Mouse (Mus musculus) limb, embryonic 14.5 days (tissue): ENCODE results near the gene Atp5h. TPM values are rescaled to one million over a fixed set of nuclear protein-coding genes. Genes with fewer than 3 reads are reported as not detected.

ENCODE experiments used
- ATAC-seq: fragments of 200-750 bp; cut with Nextera tagmentation; 2 replicates; pipeline ENCODE4 v1.8.0; 2017; ENCODE audit warnings: low read depth, moderate number of reproducible peaks, moderate TSS enrichment; ENCODE audit not compliant: low FRiP score
- DNase-seq: peaks from one replicate; pipeline ENCODE4 v3.0.0-alpha.2; 2015; ENCODE audit warnings: low spot score
- H3K27ac ChIP-seq: fragments of 300-500 bp; sonication (generic); replicated peaks from 2 replicates; pipeline ENCODE4 v1.5.1; 2014; ENCODE audit warnings: low read depth, mild to moderate bottlenecking, low read length, moderate library complexity, mixed read lengths
- H3K27me3 ChIP-seq: fragments of 300-500 bp; sonication (generic); 2 replicates; pipeline ENCODE4 v1.6.1; 2014; ENCODE audit warnings: low read length, mixed read lengths; ENCODE audit not compliant: control insufficient read depth, insufficient read depth
- H3K36me3 ChIP-seq: fragments of 300-500 bp; sonication (generic); 2 replicates; pipeline ENCODE4 v1.6.1; 2014; ENCODE audit warnings: mild to moderate bottlenecking, low read length, moderate library complexity, mixed read lengths; ENCODE audit not compliant: control insufficient read depth, insufficient read depth
- H3K4me1 ChIP-seq: fragments of 300-500 bp; sonication (generic); 2 replicates; pipeline ENCODE4 v1.6.1; 2014; ENCODE audit warnings: antibody characterized with exemption, low read length, mixed read lengths; ENCODE audit not compliant: control insufficient read depth, insufficient read depth
- H3K4me2 ChIP-seq: fragments of 300-500 bp; sonication (generic); replicated peaks from 2 replicates; pipeline ENCODE4 v1.6.1; 2014; ENCODE audit warnings: low read depth, mild to moderate bottlenecking, low read length, moderate library complexity; ENCODE audit not compliant: severe bottlenecking
- H3K4me3 ChIP-seq: fragments of 300-500 bp; sonication (generic); replicated peaks from 2 replicates; pipeline ENCODE4 v1.5.1; 2014; ENCODE audit warnings: low read length
- H3K9ac ChIP-seq: fragments of 300-500 bp; sonication (generic); 2 replicates; pipeline ENCODE4 v1.6.1; 2014; ENCODE audit warnings: mild to moderate bottlenecking, low read depth, low read length, moderate library complexity; ENCODE audit not compliant: severe bottlenecking
- H3K9me3 ChIP-seq: fragments of 300-500 bp; sonication (generic); 2 replicates; pipeline ENCODE4 v1.6.1; 2016; ENCODE audit warnings: low read length; ENCODE audit not compliant: control insufficient read depth
- POLR2A ChIP-seq: fragments of 200-500 bp; IDR thresholded peaks from 2 replicates; pipeline ENCODE4 v1.8.0; 2012; ENCODE audit warnings: inconsistent platforms, mild to moderate bottlenecking, moderate library complexity, borderline replicate concordance; ENCODE audit not compliant: insufficient read depth, insufficient read length; ENCODE audit errors: extremely low read depth
- WGBS: fragments of 180-500 bp; shearing (Covaris S2); extraction: QIAGEN DNeasy Blood & Tissue Kit; methylation state at CpG from one replicate; pipeline ENCODE4 v1.1.7; 2014; 5-methylcytosine and 5-hydroxymethylcytosine counted together
- polyA plus RNA-seq, 2 experiments: library from polyadenylated mRNA; depleted of rRNA in 1 of 2; stranded (reverse) in 1 of 2; unstranded in 1 of 2; fragments of >200 nt; fragmentation: Nextera tagmentation in 1 of 2; extraction: Ambion mirVana in 1 of 2; gene quantifications; 2 replicates each; pipeline versions ENCODE4 v1.2.1 to v1.2.3; 2012 to 2014

Gene Atp5h
- polyA plus RNA-seq, 2 experiments = 427 to 933 TPM

DNA sequence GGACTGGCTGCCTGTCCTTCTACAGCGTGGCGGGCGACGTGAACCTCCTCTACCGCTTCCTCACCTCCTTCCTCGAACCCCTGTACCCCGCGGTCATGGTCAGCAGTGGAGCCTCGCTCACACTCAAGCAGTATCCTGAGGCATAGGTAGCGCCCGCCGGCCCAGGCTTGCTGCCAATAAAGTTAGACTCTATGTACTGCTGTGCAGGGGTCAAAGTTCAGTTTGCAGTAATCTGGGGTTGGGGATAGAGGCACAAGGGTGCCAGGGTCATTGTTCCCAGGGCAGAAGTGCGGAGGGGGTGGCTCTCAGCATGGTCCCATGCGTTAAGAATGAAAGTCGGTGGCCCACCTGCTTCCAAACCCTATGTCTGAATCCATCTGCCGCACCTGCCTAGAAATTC is 28.3 kb upstream of the Atp5h start:
- no peaks in the 10 kb centered on the region for H3K36me3 ChIP-seq
- no peak overlapping the region for H3K4me3 ChIP-seq
- no peak overlapping the region for H3K4me2 ChIP-seq
- 0 out of 2 replicates have a peak, but pooled peaks cover 2% of the 10 kb centered on the region for H3K4me1 ChIP-seq
- no peaks in the 10 kb centered on the region for H3K27me3 ChIP-seq
- H3K9me3 ChIP-seq = no peaks in the 10 kb centered on the region
- TF ChIP-seq POLR2A = no peak
- DNase-seq (no peak), ATAC-seq (no peak)
- no peak overlapping the region for H3K9ac ChIP-seq
- no peak overlapping the region for H3K27ac ChIP-seq
- 85% methylated on average over 16 of the region's 16 CpGs for WGBS

DNA sequence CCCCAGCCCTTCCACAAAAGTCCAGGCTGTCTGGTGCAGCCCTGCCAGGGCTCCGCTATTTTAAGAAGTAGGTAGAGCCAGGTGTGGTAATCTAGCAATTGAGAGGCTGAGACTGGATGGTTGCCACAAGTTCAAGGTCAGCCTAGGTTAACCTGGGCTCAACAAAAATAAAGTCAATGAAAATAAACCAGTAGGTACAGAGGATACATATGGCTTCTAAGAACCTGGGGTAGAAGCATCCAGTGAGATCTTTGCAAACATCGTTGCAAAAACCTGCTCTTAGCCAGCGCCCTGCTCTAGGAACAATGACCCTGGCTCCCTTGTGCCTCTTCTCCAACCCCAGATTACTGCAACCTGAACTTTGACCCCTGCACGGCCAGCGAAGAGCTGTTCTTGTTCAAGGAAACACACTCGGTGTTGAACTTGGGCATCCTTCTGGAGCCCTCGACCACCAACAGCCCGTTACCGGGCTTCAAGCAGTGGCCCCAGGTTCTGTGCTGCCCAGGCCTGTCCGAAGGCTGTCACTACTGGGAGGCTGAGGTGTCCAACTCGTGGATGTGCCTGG is 27.6 kb upstream of the Atp5h start:
- Histone ChIP-seq H3K4me3 (no peak overlapping the region), H3K36me3 (no peaks in the 10 kb centered on the region), H3K27ac (no peak overlapping the region), H3K9ac (no peak overlapping the region), H3K4me2 (no peak overlapping the region), H3K4me1 (0 out of 2 replicates have a peak, but pooled peaks cover 2% of the 10 kb centered on the region), H3K27me3 (no peaks in the 10 kb centered on the region), H3K9me3 (no peaks in the 10 kb centered on the region)
- no peak for DNase-seq
- 90% methylated on average over 11 of the region's 11 CpGs for WGBS
- ATAC-seq = no peak
- TF ChIP-seq POLR2A = no peak

DNA sequence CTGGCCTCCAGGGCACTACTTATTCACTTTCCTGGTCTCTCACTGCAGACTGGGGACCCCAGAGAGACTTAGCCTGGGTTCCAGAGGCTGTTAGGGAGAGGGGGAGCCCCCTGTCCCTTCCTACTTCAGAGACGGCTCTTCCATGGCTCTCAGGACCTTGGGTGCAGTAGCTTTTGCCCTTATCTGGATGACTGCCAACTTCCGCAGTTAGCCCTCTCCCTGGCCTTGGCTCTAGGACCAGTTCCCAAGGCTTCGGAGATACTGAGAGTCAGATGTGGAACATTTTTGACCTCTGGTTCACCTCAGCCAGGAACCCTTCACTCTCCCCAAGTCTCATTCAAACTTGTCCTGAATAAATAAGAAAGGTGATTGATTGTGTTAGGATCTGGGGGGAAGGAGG is 27.1 kb upstream of the Atp5h start:
- no peak overlapping the region for H3K4me3 ChIP-seq
- H3K36me3 ChIP-seq = no peaks in the 10 kb centered on the region
- ATAC-seq = no peak
- no peak overlapping the region for H3K27ac ChIP-seq
- H3K4me2 ChIP-seq = no peak overlapping the region
- no peak for DNase-seq
- H3K9me3 ChIP-seq = no peaks in the 10 kb centered on the region
- 77% methylated on average over 3 of the region's 3 CpGs for WGBS
- H3K4me1 ChIP-seq = 0 out of 2 replicates have a peak, but pooled peaks cover 2% of the 10 kb centered on the region
- no peak overlapping the region for H3K9ac ChIP-seq
- TF ChIP-seq POLR2A = no peak
- H3K27me3 ChIP-seq = no peaks in the 10 kb centered on the region

DNA sequence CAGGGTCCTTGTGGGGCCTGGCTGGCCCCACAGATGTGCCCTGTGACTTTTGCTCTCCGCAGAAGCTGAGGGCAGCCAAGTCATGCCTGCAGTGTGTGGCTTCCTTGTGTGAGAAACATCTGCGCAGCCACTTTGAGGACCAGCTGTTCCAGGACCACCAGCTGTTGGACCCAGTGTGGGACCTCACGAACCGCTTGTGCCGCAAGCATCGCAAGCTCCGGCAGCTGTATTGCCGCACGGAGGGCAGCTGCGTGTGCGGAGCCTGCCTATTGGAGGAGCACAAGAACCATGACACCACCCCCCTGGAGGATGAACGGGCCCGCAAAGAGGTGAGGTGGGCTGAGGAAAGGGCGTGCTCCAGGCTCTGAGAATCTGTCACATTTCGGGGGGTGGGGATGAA is 21.7 kb upstream of the Atp5h start:
- H3K9me3 ChIP-seq = no peaks in the 10 kb centered on the region
- 39% methylated on average over 15 of the region's 15 CpGs for WGBS
- H3K4me3 ChIP-seq = no peak overlapping the region
- no peak for TF ChIP-seq POLR2A
- no peaks in the 10 kb centered on the region for H3K27me3 ChIP-seq
- ATAC-seq (peak; percentile 74), DNase-seq (no peak)
- H3K9ac ChIP-seq = no peak overlapping the region
- no peak overlapping the region for H3K27ac ChIP-seq
- H3K4me1 ChIP-seq = peaks cover under 1% of the 10 kb centered on the region; the same call in 1 of the 2 replicates
- H3K4me2 ChIP-seq = no peak overlapping the region
- H3K36me3 ChIP-seq = no peaks in the 10 kb centered on the region

DNA sequence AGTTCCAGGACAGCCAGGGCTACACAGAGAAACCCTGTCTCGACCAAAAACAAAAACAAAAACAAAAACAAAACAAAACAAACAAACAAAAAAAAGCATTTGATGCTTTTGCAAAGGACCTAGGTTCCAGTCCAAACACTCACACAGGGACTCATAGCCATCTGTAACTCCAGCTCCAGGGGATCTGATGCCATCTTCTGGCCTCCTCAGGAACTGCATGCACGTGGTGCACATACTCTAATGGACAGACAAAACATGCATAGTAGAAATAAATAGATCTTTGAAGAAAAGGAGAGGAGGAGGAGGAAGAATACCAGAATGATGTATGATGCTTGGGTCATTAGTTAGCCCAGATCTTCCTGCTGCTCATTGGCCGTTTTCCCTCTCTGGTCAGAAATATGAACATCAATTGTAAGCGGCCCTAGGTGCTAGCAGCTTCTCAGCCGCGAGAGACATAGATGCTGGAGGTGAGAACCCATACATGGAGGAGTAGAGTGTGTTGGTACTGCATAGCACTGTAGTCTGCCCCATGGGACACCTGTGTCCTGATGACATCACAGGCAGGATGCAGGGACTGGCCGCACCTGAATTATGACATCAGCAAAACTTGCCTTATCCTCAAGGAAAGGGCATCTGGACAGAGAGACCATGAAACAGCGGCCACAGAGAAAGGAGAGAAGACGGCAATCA is 20.3 kb upstream of the Atp5h start, which contains the start of gene Trim80:
TSS of gene Trim80 (plus strand) at position 640 of the 690 bp plus-strand sequence.
- WGBS = 93% methylated on average over 9 of the region's 9 CpGs
- Histone ChIP-seq H3K27ac (no peak within 1 kb of the TSS), H3K9ac (no peak within 1 kb of the TSS), H3K36me3 (no peaks in the 10 kb centered on the region), H3K4me3 (no peak within 1 kb of the TSS), H3K4me1 (peaks cover 9% of the 10 kb centered on the region; the same call in 1 of the 2 replicates), H3K4me2 (no peak within 1 kb of the TSS), H3K27me3 (no peaks in the 10 kb centered on the region), H3K9me3 (no peaks in the 10 kb centered on the region)
- no peak for TF ChIP-seq POLR2A
- DNase-seq (no peak), ATAC-seq (no peak)

DNA sequence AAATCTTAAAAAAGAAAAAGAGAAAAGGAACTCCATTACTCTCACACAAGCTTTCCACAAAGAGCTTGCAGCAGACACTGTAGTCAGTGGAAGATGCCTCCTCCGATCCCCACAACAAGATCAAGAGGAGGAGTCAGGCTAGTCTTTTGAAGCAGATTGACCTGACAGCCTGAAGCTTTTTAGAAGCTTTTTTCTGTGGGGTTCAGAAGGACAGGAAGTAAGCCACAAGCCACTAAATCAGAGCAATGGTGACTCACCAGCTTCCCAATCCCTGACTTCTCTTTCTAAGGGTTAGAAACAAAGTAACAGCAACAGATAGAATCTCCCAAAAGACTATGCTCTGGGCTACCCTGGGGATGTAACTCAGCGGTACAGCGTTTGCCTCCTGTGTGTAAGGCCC is 19.6 kb upstream of the Atp5h start:
- TF ChIP-seq POLR2A = no peak
- no peaks in the 10 kb centered on the region for H3K9me3 ChIP-seq

More for the DNA sequence above, 19.6 kb upstream of the Atp5h start:
- Histone ChIP-seq H3K4me1 (peaks cover 9% of the 10 kb centered on the region; the same call in 1 of the 2 replicates), H3K27ac (no peak overlapping the region), H3K36me3 (no peaks in the 10 kb centered on the region), H3K4me3 (no peak overlapping the region), H3K27me3 (no peaks in the 10 kb centered on the region), H3K4me2 (no peak overlapping the region), H3K9ac (no peak overlapping the region)
- ATAC-seq (no peak), DNase-seq (no peak)
- WGBS = 87% methylated on average over 3 of the region's 3 CpGs
